Mouse (Mus musculus) urinary bladder, postnatal 4 days (tissue): ENCODE measurements around the gene Tulp2.

Experiments used
- DNase-seq, 2 experiments: peaks; one replicate each; pipeline ENCODE4 v3.0.0; 2021 to 2022; ENCODE audit warnings: low spot score in 2 of 2

Tulp2 gene

DNA sequence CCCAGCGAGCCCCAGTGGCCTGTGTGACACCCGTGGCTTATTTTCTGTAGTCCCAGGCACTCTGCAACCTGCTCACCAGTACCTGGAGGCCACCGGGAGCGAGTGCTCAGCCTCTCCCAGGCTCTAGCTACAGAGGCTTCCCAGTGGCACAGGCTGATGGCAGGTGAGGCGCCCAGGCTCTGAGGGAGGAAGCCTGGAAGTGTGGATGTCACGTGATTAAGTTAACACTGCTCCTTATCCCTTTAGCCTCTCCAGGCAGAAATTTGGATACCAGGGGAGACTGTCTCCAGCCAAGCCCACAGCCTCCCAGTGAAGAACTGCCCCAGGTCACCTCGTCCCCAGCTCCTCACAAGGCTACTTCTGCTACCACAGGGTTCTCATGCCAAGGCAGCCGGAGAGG is 71.8 kb downstream of the Tulp2 start:
- DNase-seq = no peak

DNA sequence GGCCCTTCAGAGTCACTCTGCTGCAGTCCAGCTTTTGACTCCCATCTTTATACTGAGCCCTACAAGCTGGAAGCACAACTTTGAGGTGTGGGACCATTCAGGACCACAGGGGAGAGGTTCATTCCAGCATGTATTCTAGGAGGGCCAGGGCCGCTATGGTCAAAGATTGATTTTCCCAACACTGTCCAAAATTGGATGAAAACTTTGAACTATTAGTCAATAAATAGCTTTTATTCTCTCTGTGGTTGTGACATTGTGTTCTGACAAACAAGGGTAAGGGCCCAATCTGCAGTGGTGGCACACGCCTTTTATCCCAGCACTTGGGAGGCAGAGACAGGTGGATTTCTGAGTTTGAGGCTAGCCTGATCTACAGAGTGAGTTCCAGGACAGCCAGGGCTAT is 72.3 kb downstream of the Tulp2 start:
- no peak for DNase-seq

DNA sequence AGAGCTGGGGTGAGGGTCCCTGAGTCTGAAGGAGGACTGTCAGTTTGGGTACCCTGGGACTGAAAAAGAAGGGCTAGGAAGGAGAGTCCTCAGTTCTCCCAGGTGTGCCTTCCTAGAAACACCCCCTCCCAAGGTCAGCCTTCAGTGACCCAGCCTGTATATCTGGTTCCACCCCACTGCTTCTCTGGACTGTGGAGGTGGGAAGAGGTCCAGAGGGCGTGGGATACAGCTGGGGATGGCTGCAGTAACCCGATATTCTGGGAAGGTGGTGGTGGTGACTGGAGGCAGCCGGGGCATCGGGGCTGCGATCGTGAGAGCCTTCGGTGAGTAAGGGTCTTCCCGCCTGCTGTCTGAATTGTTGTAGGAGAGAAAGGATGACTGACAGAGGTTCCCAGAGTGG is 73.1 kb downstream of the Tulp2 start, which contains the start of gene Hsd17b14:
Gene Hsd17b14, plus strand, starts transcription at position 150 of the 400 bp plus-strand sequence.
- DNase-seq = no peak

DNA sequence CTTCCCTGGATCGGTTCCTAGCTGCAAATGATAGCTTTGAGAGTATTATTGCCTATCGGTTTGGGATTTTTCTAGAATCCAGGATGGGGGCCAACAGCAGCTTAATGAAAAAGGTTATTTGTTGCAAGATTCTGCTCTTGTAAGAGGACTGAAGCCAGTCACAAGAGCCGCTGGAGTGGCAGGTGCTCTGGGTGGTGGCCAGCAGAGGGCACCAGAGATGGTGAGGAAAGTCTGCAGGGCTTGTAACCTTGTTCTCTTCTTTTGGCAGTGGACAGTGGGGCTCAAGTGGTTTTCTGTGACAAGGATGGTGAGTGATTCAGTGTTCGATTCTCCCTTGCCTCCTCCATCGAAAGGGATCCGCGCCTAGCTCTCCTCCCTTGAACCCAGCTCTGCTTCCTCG is 74.1 kb downstream of the Tulp2 start:
- peak; percentile 70 to 82 for DNase-seq

DNA sequence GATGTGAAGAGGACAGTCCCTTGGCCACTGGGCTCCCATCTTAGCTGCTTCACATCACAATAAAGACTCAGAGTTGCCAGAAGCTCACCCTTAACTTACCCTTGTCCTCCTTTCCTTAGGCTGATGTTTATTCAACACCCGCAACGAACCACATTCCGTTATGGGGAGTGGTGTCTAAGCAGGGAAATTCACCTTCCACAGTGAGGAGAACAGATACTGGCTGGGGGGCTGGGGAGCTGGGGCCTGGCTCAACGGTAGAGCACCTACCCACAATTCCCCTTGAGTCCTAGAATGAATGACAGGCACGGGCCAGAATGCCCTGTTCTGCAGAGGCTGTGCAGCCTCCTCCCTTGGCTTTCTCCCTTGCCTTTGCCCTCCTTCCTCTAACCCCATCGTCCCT is 77.2 kb downstream of the Tulp2 start:
- peak in 1 of 2 experiments; percentile 41 for DNase-seq

DNA sequence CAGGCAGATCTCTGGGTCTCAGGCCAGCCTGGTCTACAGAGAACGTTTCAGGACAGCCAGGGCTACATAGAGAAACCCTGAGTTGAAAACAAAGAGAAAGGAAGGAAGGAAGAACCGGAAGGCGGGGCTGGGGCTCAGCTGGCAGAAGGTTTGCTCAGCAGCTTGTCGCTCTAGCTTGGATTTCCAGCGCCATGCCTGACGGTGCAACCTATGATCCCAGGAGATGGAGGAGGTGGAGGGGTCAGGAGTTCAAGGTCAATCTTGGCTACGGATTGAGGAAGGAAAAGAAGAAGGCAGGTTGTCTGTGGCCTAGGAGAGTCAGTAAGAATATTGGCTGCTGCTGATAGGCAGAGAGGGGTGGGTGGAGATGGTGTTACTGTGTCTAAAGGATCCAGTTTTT is 78.6 kb downstream of the Tulp2 start:
- no peak for DNase-seq

DNA sequence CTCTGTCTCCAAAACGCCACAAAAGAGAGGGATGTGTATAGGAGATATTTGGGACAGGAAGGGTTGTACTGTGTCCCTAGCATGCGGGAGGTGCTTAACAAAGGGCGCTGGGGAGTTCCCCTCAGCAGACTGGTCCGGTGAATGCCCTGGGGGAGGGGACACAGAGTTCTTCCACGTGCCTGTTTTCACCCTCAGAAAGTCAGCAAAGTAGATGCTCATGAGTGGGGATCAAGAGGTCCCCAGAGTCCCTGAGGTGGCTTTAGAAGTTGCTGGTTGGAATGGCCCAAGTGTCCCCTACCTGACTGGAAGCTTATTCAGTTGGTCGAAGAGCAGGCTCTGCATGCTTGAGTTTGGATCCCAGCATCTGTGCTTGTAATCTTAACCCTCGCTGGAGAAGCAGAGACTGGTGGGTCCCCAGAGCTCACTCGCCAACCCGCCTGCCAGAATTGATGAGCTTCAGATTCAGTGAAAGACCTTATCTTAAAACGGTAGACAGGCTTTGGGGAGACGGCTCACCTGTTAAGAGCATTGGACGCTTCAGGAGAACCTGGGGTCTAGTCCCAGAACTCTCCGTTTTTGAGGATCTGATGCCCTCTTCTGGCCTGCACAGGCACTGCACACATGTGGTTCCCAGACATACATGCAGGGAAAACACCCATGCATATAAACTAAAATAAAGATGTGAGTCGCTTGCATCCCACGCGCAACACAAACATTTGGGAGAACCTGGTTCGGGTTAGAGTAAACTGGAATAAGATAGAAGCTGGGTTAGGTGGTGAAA is 79.4 kb downstream of the Tulp2 start:
- peak; percentile 66 to 84 for DNase-seq

DNA sequence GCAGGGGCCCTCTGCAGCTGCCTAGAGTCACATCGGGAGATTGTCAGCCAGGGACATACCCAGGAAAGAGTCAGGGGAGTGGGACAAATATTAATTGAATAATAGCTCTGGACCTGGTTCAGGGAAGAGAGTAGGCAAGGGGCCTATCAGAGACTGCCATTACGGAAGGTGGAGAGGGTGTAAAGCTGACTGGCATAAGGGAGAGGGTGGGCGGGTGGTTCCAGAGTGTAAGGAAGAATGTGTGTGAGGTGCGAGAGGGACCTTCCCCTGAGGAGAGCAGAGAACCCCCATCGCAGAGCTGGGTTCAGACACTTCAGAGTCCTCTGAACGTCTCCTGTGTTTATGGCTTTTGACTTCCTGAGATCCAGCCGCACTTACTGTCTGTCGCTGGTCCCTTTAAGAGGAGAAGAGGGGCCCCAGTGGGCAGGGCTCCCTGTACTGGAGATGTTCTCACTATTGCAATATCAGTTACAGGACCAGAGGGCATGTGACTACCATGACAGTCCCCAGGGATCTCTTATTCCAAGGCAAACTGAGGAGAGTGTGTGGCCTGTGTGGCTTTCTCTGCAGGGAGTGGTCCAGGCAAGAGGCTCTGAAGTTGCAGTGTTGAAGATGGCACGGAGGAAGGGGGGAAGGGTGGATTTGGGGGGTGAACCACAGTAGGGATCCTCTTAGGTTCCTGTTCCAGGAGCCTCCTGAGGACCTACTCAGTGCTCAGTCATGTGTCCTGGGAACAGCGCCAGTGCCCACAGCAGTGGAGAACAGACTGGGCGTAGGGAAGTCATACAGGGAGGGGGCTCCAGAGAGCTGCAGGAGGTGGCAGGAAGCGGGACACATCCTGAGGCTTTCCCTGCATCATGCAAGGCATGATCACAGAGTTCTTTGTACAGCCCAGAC is 80.2 kb downstream of the Tulp2 start:
- DNase-seq = no peak

DNA sequence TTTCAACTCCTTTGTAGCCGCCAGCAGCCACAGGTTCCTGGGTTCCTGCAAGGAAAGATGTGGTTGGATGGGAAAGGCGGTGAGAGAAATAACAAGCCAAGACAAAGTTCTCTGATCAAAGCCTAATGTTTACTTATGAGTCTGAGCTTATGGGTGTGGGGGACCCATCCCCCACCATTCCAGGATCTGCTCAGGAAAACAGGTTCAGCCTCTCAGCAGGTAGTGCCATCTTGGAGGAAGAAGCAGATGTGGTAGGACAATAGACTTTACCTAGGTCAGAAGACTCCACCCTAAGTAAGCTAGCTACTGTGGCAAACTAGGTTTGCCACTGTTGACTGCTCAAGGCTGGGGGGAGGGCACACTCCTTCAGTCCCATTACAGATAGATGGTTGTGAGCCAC is 83.1 kb downstream of the Tulp2 start:
- DNase-seq = no peak

DNA sequence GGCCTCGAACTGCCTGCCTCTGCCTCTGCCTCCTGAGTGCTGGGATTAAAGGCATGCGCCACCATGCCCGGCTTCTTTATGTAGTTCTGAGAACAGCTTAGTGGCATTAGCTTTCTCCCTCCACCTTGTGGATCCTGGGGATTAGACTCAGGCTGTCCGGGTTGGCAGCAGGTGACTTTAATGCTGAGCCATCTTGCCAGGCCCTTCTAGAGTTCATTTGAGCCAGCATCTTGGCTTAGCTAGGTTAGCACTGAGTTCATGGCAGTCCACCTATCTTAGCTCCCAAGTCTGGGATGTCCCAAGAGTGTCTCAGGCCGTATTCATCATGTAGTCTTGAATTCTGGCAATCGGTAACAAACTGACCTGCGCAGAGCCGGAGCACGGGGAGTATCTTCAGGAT is 83.8 kb downstream of the Tulp2 start:
- no peak for DNase-seq

DNA sequence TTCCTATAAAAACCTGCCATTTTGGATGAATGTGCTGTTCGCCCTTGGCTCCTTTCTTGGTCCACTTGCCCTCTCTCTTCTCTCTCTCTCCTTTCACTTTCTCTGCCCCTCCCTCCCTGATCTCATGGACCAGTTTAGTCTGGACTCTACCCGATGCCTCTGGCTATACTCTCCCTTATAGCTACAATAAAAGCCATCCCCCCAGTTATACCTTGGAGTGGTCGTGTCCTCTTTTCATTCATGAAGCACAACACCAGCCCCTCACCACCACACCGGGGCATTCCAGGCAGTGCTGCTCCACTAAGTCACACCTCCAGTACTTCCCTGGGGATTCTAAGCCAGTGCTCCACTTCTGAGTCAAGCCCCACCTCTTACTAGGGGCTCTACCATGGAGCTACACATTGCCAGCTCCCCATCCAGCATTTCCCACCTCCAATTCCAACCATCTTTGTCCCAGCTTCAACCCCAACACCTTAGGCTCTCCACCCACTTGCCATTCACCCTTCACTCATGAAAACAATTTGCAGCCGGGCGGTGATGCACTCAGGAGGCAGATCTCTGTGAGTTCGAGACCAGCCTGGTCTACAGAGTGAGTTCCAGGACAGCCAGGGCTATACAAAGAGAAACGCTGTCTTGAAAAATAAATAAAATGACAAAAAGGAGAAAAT is 85.6 kb downstream of the Tulp2 start:
- DNase-seq = no peak

DNA sequence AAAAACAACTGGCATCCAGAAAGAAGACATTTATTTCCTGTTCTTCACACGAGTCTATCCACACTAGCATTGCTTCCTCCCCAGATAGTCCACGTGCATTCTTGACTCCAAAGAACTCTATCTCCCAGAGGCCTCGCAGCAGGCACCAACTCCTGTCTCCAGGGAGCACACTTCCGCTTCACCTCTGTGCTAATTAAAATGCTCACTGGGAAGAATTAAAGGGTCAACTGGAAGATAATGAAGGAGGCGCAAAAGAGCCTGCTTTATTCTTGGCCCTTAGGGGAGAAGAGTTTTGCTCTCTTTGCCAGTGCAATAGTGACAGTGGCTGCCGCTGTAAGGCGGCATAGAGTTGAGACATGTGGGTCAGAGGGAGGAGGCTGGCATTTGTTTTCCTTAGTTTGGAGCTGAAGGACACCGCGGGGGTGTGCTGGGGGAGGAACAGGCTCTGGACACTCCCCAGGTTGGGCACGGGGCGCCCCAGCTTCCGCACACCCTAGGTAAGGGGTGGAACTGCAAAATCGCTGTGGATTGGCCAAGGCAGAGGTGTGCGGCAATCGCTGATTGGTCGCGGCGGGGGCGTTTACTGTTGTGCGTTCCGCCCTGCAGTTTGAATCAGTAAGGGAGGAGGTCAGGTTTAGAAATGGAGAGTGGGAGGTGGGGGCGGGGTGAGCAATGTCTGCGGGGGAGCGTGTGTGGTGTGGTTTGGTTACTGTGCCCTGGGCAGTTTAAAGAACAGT is 86.3 kb downstream of the Tulp2 start:
- peak; percentile 86 to 92 for DNase-seq

DNA sequence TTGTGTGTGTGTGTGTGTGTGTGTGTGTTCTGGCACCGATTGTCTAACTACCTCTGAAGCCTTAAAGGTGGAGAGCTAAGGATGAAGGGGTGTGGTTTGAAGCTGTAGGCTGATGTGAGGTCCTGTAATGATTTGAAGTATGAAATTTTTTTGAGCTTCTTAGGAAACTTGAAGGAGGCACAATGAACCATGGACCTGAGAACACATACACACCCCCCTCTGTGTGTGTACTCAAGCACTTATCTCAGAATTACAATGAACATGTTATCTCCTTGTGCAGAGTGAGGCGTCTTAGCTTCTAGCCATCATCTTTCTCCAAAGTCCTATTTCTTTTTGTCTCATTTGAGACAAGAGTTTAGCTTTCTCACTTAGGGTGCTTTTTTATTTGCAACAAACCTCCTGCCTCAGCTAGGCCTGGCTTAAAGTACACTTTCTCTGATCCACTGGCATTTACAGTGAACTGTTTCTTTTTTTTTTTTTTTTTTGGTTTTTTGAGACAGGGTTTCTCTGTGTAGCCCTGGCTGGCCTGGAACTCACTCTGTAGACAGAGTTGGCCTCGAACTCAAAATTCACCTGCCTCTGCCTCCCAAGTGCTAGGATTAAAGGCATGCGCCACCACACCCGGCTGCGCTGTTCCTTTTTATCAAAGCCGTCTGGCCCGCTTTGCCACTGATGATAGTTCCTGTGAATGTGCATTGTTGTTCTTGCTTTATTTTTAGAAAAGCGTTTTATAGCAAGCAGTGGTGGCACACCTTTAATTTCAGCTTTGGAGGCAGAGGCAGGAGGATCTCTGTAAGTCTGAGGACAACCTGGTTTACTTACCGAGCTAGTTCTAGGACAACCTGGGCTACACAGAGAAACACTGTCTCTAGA is 87.2 kb downstream of the Tulp2 start:
- DNase-seq = no peak

DNA sequence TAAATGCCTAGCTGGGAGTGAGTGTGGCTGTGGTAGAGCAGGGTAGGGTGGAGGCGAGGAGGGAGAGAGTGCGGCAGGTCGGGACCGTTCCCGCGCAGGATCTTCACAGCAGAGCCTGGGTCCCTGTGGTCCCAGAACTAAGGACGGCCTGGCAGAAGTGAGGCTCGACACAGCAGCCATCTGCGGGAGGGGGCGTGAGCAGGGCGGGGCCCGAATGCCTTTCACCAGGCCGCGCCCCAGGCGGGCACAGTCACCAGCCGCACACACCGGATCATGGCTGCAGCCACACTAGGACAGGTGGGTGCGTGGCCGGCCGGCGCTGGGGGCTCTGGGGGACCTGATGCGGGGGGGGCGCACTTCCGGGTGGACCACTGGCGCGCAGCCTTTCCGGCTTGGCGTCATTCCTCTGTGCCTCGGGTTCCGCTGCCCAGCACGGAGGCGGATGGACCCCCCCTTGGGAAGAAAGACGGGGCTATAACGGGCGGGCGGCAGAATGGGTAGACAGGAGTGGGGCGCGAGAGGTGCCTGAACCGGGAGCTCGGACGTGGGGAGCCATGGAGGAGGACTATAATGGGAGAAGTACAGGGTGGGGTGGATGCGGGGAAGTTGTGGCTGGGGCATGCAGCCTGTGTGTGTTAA is 88.5 kb downstream of the Tulp2 start, which contains the start of gene Bcat2:
Gene Bcat2, plus strand, starts transcription at position 51 of the 639 bp plus-strand sequence.
- DNase-seq = peak; percentile 68 to 71

DNA sequence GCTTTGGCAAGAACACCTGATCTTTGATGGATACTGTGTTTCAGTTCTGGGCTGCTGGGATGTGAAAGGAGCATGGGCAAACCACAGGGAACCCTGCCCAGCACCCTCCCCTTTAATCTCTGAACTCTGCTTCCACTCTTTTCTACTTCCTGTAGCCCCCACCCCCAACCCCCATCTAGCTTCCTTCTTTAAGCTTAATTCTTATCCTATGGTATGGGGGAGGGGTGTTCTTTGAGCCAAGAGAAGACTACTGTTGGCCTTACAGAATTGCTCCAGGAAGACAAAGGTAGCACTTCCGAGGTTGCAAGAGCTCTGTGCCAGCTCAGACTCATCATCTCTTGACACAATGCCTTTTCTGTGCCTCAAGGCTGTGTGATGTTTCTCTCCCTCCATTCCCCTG is 90.3 kb downstream of the Tulp2 start:
- DNase-seq = no peak
